Mouse (Mus musculus): ENCODE measurements around the gene Tada2a. TPM values are rescaled to one million over a fixed set of nuclear protein-coding genes. Genes with fewer than 3 reads are reported as not detected.
A peak's percentile ranks its signal among the peaks of the same experiment; 100 is the strongest.

Tada2a gene
- polyA plus RNA-seq, 1 experiment from 2014 or later, result 36.4 TPM

DNA sequence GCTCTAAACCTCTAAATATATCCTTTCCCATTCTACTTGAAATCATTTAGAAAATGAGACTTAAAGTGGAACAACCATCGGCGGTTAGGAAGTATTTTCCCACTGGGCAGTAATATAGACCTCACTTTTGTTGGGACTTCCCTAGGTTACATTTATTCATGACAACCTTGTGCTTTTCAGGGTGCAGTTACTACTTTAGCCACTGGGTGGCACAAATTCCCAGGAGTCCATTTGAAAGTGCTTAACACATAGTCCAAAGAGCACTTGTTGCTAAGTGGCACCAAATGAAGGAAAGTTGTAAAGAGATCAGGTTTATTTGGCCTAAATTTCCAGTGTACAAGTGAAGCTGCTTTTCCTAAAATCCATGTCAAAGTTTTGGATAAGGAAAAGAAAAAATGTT is 12.4 kb upstream of the Tada2a start:
- DNase-seq (ENCODE audit: low spot score), result peak; percentile 39
- 62% methylated on average over 2 of the region's 2 CpGs for WGBS
- no peaks in the 10 kb centered on the region for H3K27me3 ChIP-seq (ENCODE audit: low read depth, poor library complexity, severe bottlenecking)
- H3K4me1 ChIP-seq, result peaks cover 20% of the 10 kb centered on the region
- no peak overlapping the region for H3K27ac ChIP-seq (replicated peaks)
- no peak overlapping the region for H3K4me3 ChIP-seq
- no peaks in the 10 kb centered on the region for H3K36me3 ChIP-seq
- H3K9me3 ChIP-seq (replicated peaks), result no peaks in the 10 kb centered on the region

- Histone ChIP-seq H3K9me3 (replicated peaks) (no peaks in the 10 kb centered on the region), H3K4me1 (peaks cover 7% of the 10 kb centered on the region), H3K36me3 (0 out of 2 replicates have a peak, but pooled peaks cover 2% of the 10 kb centered on the region), H3K27ac (replicated peaks) (no peak overlapping the region), H3K27me3 (ENCODE audit: low read depth, poor library complexity, severe bottlenecking) (no peaks in the 10 kb centered on the region), H3K4me3 (no peak overlapping the region)
- no peak for DNase-seq (ENCODE audit: low spot score)
- 86% methylated on average over 3 of the region's 3 CpGs for WGBS
Observed at GRCm38 (mm10) chr11:84136453-84136852, 7.1 kb upstream of the Tada2a start.

DNA sequence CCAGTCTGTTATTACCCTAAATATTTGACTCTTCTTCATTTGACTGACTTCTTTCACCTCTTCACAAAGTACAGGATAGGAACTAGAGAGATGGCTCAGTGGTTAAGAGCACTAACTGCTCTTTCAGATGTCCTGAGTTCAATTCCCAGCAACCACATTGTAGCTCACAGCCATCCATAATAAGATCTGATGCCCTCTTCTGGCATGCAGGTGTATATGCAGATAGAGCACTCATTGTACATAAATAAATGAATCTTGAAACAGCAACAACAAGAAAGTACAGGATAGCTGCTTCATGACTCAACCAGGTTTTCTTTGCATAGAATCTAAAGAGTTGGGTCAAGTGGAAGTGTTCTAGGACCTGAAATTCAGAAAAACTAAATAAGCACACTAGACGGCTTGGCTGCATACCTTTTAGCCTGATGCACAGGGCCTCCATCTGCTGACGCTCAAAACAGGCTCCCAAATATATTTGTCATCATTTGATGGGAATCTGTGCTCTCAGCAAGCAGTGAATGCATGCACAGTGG is 5.0 kb upstream of the Tada2a start:
- no peak for DNase-seq (ENCODE audit: low spot score)
- H3K27me3 ChIP-seq (ENCODE audit: low read depth, poor library complexity, severe bottlenecking), result no peaks in the 10 kb centered on the region
- peaks cover 15% of the 10 kb centered on the region for H3K4me1 ChIP-seq
- no peak overlapping the region for H3K4me3 ChIP-seq
- no peaks in the 10 kb centered on the region for H3K9me3 ChIP-seq (replicated peaks)
- 0 out of 2 replicates have a peak, but pooled peaks cover 2% of the 10 kb centered on the region for H3K36me3 ChIP-seq
- 92% methylated on average over 2 of the region's 2 CpGs for WGBS
- no peak overlapping the region for H3K27ac ChIP-seq (replicated peaks)

GRCm38 (mm10) chr11:84129799-84130185 is 392 bp upstream of the Tada2a start:
- H3K9me3 ChIP-seq (replicated peaks), result no peaks in the 10 kb centered on the region
- H3K36me3 ChIP-seq, result peaks cover 29% of the 10 kb centered on the region
- H3K4me3 ChIP-seq, result peak overlapping the region; percentile 87
- no peaks in the 10 kb centered on the region for H3K27me3 ChIP-seq (ENCODE audit: low read depth, poor library complexity, severe bottlenecking)
- peak overlapping the region; percentile 95 for H3K27ac ChIP-seq (replicated peaks)
- H3K4me1 ChIP-seq, result peaks cover 17% of the 10 kb centered on the region
- 5% methylated on average over 11 of the region's 11 CpGs for WGBS
- DNase-seq (ENCODE audit: low spot score), result no peak

GRCm38 (mm10) chr11:84127977-84128376 is 1.4 kb downstream of the Tada2a start:
- no peak overlapping the region for H3K27ac ChIP-seq (replicated peaks)
- no peak for DNase-seq (ENCODE audit: low spot score)
- H3K4me1 ChIP-seq, result peaks cover 17% of the 10 kb centered on the region
- no peaks in the 10 kb centered on the region for H3K9me3 ChIP-seq (replicated peaks)
- peak overlapping the region; percentile 87; the same call in 1 of the 2 replicates for H3K4me3 ChIP-seq
- no peaks in the 10 kb centered on the region for H3K27me3 ChIP-seq (ENCODE audit: low read depth, poor library complexity, severe bottlenecking)
- 88% methylated on average over 4 of the region's 4 CpGs for WGBS
- H3K36me3 ChIP-seq, result peaks cover 43% of the 10 kb centered on the region

GRCm38 (mm10) chr11:84121051-84121956 is 8.1 kb downstream of the Tada2a start:
- DNase-seq (ENCODE audit: low spot score), result no peak
- no peaks in the 10 kb centered on the region for H3K27me3 ChIP-seq (ENCODE audit: low read depth, poor library complexity, severe bottlenecking)
- H3K27ac ChIP-seq (replicated peaks), result no peak overlapping the region
- peaks cover 98% of the 10 kb centered on the region for H3K36me3 ChIP-seq
- WGBS, result 89% methylated on average over 12 of the region's 12 CpGs
- H3K4me1 ChIP-seq, result 0 out of 2 replicates have a peak, but pooled peaks cover 6% of the 10 kb centered on the region
- no peak overlapping the region for H3K4me3 ChIP-seq
- no peaks in the 10 kb centered on the region for H3K9me3 ChIP-seq (replicated peaks)

DNA sequence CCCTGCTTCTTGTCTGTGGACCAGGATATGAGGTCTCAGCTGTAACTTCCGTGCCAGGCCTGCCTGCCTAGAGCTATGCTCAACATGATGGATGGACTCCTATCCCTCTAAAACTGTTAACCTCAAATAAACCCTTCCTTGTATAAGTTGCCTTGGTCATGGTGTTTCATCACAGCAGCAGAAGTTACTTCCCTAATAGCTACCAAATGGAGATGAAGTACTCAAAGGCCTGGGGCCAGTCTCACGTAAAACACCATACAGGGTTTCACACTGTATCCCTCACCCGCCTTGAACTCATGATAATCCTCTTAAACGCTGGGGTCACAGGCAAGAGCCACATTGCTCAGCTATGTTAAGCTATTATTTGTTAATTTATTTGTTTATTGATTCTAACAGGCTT is 12.0 kb downstream of the Tada2a start:
- Histone ChIP-seq H3K27me3 (ENCODE audit: low read depth, poor library complexity, severe bottlenecking) (no peaks in the 10 kb centered on the region), H3K4me3 (no peak overlapping the region), H3K36me3 (peaks cover 95% of the 10 kb centered on the region), H3K9me3 (replicated peaks) (no peaks in the 10 kb centered on the region), H3K4me1 (0 out of 2 replicates have a peak, but pooled peaks cover 6% of the 10 kb centered on the region), H3K27ac (replicated peaks) (no peak overlapping the region)
- no peak for DNase-seq (ENCODE audit: low spot score)
- WGBS, result 88% methylated on average over 4 of the region's 4 CpGs

DNA sequence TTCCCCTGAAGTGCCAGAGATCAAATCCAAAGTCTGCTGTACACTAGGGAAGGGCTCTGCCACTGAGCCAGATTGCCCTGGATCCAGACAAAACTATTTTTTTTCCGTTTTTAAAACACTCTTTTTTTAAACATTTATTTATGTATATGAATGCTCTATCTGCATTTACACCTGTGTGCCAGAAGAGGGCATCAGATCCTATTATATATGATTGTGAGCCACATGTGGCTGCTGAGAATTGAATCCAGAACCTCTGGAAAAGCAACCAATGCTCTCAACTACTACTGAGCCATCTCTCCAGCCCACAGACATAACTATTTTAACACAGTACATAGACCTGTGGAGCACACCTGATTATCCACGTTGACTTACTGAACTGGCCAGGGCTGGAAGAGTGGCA is 13.2 kb downstream of the Tada2a start:
- WGBS, result 70% methylated on average over 2 of the region's 2 CpGs
- Histone ChIP-seq H3K27me3 (ENCODE audit: low read depth, poor library complexity, severe bottlenecking) (no peaks in the 10 kb centered on the region), H3K36me3 (peaks cover 87% of the 10 kb centered on the region), H3K9me3 (replicated peaks) (no peaks in the 10 kb centered on the region), H3K27ac (replicated peaks) (no peak overlapping the region), H3K4me1 (no peaks in the 10 kb centered on the region), H3K4me3 (no peak overlapping the region)
- no peak for DNase-seq (ENCODE audit: low spot score)

DNA sequence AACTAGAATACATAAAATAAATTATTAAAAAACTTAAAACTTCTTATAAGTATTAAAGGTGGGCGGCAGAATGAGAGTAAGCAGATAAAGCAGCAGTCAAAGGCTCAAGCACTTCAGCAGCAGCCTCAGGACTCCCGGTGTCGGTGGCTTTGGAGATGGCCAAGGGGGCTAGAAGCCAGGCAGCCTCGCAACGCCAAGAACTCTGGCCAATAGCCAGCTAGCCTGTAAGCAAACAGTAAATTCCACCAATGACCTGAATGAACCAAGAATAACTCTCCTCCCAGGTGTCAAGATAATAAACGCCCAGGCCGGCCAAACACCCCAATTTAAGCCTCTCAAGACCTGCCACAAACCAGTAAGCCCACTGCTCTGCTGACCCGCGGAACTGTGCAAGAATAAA is 13.8 kb downstream of the Tada2a start:
- Histone ChIP-seq H3K36me3 (peaks cover 87% of the 10 kb centered on the region), H3K4me3 (no peak overlapping the region), H3K27ac (replicated peaks) (no peak overlapping the region), H3K27me3 (ENCODE audit: low read depth, poor library complexity, severe bottlenecking) (no peaks in the 10 kb centered on the region), H3K9me3 (replicated peaks) (no peaks in the 10 kb centered on the region), H3K4me1 (no peaks in the 10 kb centered on the region)
- DNase-seq (ENCODE audit: low spot score), result no peak
- WGBS, result 95% methylated on average over 9 of the region's 9 CpGs

DNA sequence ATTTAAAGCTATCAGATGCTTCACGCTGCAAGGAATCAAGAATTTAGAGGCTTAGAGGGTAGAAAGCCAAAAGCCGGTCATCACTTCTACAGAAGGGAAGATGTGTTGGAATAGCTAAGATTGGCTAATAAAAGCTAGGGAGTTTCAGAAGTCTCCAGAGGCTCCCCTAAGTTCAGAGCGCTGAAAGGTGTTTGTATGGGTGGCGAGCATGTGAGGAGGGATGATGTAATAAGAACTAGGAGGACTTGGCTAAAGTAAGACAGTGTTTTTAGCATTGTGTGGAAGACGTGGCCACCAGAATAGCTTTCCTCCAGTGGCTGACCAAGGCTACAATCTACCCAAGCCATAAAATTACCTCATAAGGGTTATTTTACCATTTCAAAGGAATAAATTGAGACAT is 15.8 kb downstream of the Tada2a start:
- H3K9me3 ChIP-seq (replicated peaks), result no peaks in the 10 kb centered on the region
- H3K4me3 ChIP-seq, result no peak overlapping the region
- no peak overlapping the region for H3K27ac ChIP-seq (replicated peaks)
- no peaks in the 10 kb centered on the region for H3K27me3 ChIP-seq (ENCODE audit: low read depth, poor library complexity, severe bottlenecking)
- peaks cover 85% of the 10 kb centered on the region for H3K36me3 ChIP-seq
- no peaks in the 10 kb centered on the region for H3K4me1 ChIP-seq
- 93% methylated on average over 5 of the region's 5 CpGs for whole genome bisulfite sequencing
- DNase-seq (ENCODE audit: low spot score), result no peak

GRCm38 (mm10) chr11:84107137-84107536 is 22.3 kb downstream of the Tada2a start:
- H3K4me3 ChIP-seq, result no peak overlapping the region
- WGBS, result 74% methylated on average over 2 of the region's 2 CpGs
- no peaks in the 10 kb centered on the region for H3K4me1 ChIP-seq
- no peaks in the 10 kb centered on the region for H3K9me3 ChIP-seq (replicated peaks)
- peaks cover 92% of the 10 kb centered on the region for H3K36me3 ChIP-seq
- H3K27ac ChIP-seq (replicated peaks), result no peak overlapping the region
- DNase-seq (ENCODE audit: low spot score), result no peak
- H3K27me3 ChIP-seq (ENCODE audit: low read depth, poor library complexity, severe bottlenecking), result no peaks in the 10 kb centered on the region

DNA sequence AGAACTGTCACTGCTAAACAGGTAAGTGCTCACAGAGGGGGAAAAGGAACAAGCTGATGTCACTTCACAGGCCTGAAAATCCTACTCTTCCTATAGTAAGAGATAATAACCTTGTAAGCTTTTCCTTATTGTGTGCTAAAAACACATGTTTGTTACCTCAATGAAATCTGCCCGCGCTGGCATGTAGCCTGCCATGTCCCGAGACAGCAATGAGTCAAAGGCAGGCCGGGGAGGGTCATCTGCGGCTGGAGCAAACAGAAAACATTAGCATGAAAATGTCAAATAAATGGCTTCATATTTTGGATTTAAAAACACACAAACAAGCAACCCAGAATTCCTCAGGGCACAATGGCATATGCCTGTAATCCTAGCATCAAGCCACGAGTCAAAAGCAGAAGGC is 25.4 kb downstream of the Tada2a start:
- no peaks in the 10 kb centered on the region for H3K9me3 ChIP-seq (replicated peaks)
- no peaks in the 10 kb centered on the region for H3K27me3 ChIP-seq (ENCODE audit: low read depth, poor library complexity, severe bottlenecking)
- no peak overlapping the region for H3K27ac ChIP-seq (replicated peaks)
- DNase-seq (ENCODE audit: low spot score), result no peak
- H3K4me3 ChIP-seq, result no peak overlapping the region
- WGBS, result 95% methylated on average over 6 of the region's 6 CpGs
- peaks cover 97% of the 10 kb centered on the region for H3K36me3 ChIP-seq
- no peaks in the 10 kb centered on the region for H3K4me1 ChIP-seq

DNA sequence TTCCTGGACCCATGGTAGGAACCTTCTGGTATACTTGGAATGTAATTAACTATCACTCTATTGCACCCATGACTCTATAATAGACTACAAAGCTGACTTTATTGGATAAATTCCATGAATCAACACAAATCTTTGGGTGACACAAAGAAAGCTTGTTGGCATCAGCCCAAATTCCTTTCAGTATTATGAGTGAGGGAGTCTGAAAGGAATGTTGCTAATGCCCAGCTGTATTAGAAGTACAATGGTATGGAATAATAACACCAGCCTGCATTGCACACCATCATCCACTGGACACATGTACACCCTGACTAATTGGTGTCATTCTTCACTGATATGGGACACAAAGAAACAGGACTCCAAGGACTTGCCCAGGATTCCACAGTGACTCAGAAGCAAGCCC is 28.2 kb downstream of the Tada2a start:
- DNase-seq (ENCODE audit: low spot score), result no peak
- peaks cover 89% of the 10 kb centered on the region for H3K36me3 ChIP-seq
- H3K4me1 ChIP-seq, result no peaks in the 10 kb centered on the region
- H3K4me3 ChIP-seq, result no peak overlapping the region
- no peaks in the 10 kb centered on the region for H3K27me3 ChIP-seq (ENCODE audit: low read depth, poor library complexity, severe bottlenecking)
- no peak overlapping the region for H3K27ac ChIP-seq (replicated peaks)
- no peaks in the 10 kb centered on the region for H3K9me3 ChIP-seq (replicated peaks)
